Mouse (Mus musculus) left cerebral cortex, postnatal 36 days (tissue): Measurements from ENCODE around the gene Atp5h. TPM values are rescaled to one million over a fixed set of nuclear protein-coding genes. Genes with fewer than 3 reads are reported as not detected.
A peak's percentile ranks its signal among the peaks of the same experiment; 100 is the strongest.

ENCODE experiments used
- DNase-seq, 2 experiments: peaks; one replicate each; pipeline ENCODE4 v3.0.0; 2021 to 2022; ENCODE audit warnings: low spot score in 2 of 2, mixed read lengths in 1 of 2
- intact Hi-C: fragments of 180-260 bp; cut with DNase I; formaldehyde crosslinking; loops from one replicate; pipeline ENCODE4 v1.15.1; 2025
- microRNA-seq: library from miRNA; unstranded; fragments of <30 nt; microRNA quantifications from one replicate; pipeline ENCODE4 v1.2.0, GENCODE M21; 2022
- total RNA-seq, 2 experiments: library from RNA; stranded (reverse); gene quantifications; 2 replicates each; pipeline ENCODE4 v1.2.3; 2021

The Atp5h gene
- total RNA-seq, 2 experiments from 2014 or later = 417 to 474 TPM

- intact Hi-C loops = no loop called here
- DNase-seq = peak; percentile 73 to 78
Observed at GRCm38 (mm10) chr11:115373805-115374694, 45.7 kb downstream of the Atp5h start.

- intact Hi-C loops = no loop called here
- no peak for DNase-seq
Observed at GRCm38 (mm10) chr11:115372737-115373136, 47.0 kb downstream of the Atp5h start.

- intact Hi-C loops = no loop called here
- no peak for DNase-seq
Observed at GRCm38 (mm10) chr11:115372015-115372414, 47.7 kb downstream of the Atp5h start.

DNA sequence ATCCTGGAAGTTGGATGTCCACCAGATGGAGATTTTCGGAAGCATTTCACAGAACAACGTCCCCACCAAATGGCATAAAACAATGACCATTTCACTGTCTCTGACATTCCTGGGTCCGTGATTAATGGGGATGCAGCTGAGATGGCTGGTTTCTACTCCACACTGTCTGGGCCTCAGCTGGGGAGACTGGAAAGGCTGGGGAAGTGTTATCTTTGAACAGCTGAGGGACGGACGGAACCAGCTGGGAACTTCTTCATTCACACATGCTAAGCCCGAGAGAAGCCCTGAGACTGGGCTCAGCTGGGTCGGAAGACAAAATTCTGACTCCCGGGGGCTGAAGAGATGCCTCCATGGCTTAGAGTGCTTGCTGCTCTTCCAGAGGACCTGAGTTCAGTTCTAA lies 48.4 kb downstream of the Atp5h start:
- intact Hi-C loops = no loop called here
- DNase-seq = no peak

GRCm38 (mm10) chr11:115370368-115370767 lies 49.4 kb downstream of the Atp5h start:
- intact Hi-C loops = no loop called here
- DNase-seq = no peak

DNA sequence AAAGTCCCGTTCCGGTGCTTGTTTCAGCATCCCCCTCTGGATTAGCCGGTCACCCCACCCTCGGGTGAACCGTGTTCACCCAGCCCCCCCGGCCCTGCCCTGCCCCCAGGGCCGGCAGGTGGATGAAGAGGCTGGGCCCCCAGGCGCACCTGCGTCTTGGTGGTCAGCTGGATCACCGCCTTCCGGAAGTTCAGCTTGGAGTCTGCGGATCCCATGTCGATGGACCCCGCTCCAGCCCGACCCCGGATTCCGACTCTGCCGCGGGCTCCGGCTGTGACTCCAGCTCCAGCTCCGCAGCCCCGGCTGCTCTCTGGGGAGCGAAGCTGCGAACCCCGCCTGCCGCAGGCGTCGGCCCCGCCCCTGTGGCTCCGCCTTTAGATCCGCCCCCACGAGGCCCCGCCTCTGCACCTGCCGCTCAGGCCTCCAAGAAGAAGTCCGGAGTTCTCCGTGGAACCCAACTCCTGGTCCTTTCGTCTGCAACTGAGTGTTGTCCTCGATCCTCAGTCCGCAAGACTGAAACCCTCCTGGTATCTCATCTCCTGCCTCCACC lies 52.3 kb downstream of the Atp5h start, which contains the start of gene Hid1:
Gene Hid1, minus strand, starts transcription at position 362 of the 550 bp plus-strand sequence.
- DNase-seq = peak; percentile 86 to 89
- intact Hi-C loops = loop anchor here (2.0 kb wide), 1 partner anchor 53 kb away; the partner anchor contains the start of gene Kctd2

DNA sequence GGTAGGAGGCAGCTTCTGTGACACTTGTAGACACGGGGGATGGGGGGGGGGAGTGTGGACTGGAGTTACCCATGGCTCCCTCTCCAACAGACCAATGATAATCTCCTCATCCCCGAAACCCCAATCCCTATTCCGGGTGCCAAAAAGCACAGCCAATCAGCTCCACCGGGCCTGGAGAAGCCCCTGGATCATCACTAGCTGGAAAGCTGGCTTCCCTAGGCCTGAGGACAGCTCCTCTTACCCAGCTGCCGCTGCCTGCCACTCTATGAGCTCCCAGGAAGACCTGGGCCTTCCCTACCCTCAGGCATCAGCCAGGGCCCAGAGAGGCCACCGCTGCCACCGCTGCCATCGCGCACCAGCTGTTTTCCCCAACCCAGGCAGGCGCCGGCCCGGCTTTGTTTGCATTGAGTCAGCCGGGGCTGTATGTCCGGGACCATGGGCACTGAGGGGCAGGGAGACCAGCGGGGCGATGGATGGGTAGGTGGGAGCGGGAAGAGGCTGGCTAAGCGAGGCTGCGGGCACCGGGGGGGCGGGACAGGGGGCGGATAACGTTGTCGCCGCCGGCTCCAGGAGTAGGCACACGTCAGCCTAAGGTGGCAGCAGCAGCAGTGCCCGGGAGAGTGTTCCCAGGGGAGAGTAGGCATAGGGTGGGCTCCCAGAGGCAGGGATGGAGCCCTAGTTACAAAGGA lies 52.9 kb downstream of the Atp5h start:
- intact Hi-C loops = loop anchor here (2.0 kb wide), 1 partner anchor 54 kb away; the partner anchor contains the start of gene Kctd2
- peak; percentile 55 to 70 for DNase-seq

DNA sequence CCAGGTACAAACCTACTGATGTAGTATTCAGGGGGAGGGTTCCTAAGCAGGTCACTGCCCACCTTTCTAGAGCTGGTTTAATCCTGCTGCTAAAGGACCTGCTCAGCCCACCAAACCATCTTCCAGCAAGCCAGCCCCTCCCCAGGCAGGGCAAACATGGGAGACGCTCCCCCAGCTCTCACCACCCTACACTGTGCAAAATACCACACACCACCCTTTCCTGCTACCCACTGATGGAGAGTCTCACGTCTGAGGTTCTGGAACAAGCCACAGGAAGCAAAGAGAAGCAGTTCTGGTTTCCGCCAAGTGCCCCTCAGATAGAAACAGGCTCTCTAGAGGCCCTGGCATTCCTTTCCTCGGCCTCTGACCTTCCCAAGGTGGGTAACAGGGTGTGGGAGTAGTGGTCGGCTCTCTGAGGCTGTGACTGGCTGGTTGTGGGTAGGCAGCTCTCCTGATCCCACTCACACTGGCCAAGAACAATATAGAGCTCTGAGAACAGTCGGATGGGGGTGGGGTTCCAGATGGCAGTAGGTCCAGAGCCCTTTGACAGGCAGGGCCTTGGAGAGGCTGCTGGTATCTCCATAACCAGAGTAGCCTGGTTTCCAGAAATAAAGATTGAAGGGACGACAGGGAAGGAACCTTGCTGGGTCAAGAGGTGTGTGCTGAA lies 53.6 kb downstream of the Atp5h start:
- DNase-seq = no peak
- intact Hi-C loops = loop anchor here (2.0 kb wide), 1 partner anchor 55 kb away; the partner anchor contains the start of gene Kctd2

Small RNAs within 50 kb of the gene (microRNA-seq; reads per million reads assigned to microRNA genes)
- gene Mir3968 = not detected

Other genes starting within 250 kb of the Atp5h start
- 10 to 100 TPM; 14.2 to 15.4 TPM for gene Tmem104, start 232.5 kb downstream of the Atp5h start, total RNA-seq
- gene Nat9, start 232.1 kb downstream of the Atp5h start, total RNA-seq = 10 to 100 TPM; 25.2 to 30.1 TPM
- 10 to 100 TPM; 38.6 to 42.5 TPM for gene Grin2c, start 152.7 kb downstream of the Atp5h start, total RNA-seq
- gene Fdxr, start 142.9 kb downstream of the Atp5h start, total RNA-seq = 10 to 100 TPM; 14.2 to 22.5 TPM
- gene Fads6, start 122.3 kb downstream of the Atp5h start, total RNA-seq = 10 to 100 TPM; 12.7 to 13.0 TPM
- gene Otop2, start 112.8 kb downstream of the Atp5h start, total RNA-seq = 1 to 10 TPM; 1.1 to 2.1 TPM
- under 1 TPM; 0.39 to 0.49 TPM for gene Ush1g, start 97.9 kb downstream of the Atp5h start, total RNA-seq
- gene Otop3, start 85.2 kb downstream of the Atp5h start, total RNA-seq = under 1 TPM in 1 of 2 experiments, not detected in 1; 0.12 TPM
- gene Hid1, start 52.2 kb downstream of the Atp5h start, total RNA-seq = 100 to 1,000 TPM; 106 to 107 TPM
- gene Cdr2l, start 38.0 kb downstream of the Atp5h start, total RNA-seq = 10 to 100 TPM; 20.6 to 23.1 TPM
- gene Mrpl58, start 16.2 kb downstream of the Atp5h start, total RNA-seq = 100 to 1,000 TPM; 115 to 119 TPM
- gene Kctd2, start 166 bp upstream of the Atp5h start, total RNA-seq = 10 to 100 TPM; 72.0 to 79.2 TPM
- not detected for gene Trim80, start 20.6 kb upstream of the Atp5h start, total RNA-seq
- gene Slc16a5, start 42.5 kb upstream of the Atp5h start, total RNA-seq = not detected
- gene Armc7, start 55.7 kb upstream of the Atp5h start, total RNA-seq = 10 to 100 TPM; 13.0 to 13.5 TPM
- gene Nt5c, start 71.9 kb upstream of the Atp5h start, total RNA-seq = 10 to 100 TPM; 61.0 to 69.8 TPM
- 100 to 1,000 TPM; 143 to 159 TPM for gene Jpt1, start 94.4 kb upstream of the Atp5h start, total RNA-seq
- 100 to 1,000 TPM; 291 to 294 TPM for gene Sumo2, start 116.3 kb upstream of the Atp5h start, total RNA-seq
- gene Nup85, start 144.5 kb upstream of the Atp5h start, total RNA-seq = 10 to 100 TPM; 41.6 to 49.9 TPM
- 10 to 100 TPM; 49.8 to 57.9 TPM for gene Mrps7, start 184.0 kb upstream of the Atp5h start, total RNA-seq
- 10 to 100 TPM; 70.2 to 74.3 TPM for gene Gga3, start 184.1 kb upstream of the Atp5h start, total RNA-seq
- gene Mif4gd, start 193.0 kb upstream of the Atp5h start, total RNA-seq = 10 to 100 TPM; 15.1 to 18.1 TPM
- 10 to 100 TPM; 56.8 to 60.1 TPM for gene Slc25a19, start 208.3 kb upstream of the Atp5h start, total RNA-seq